Comparison of ENCODE assay signal across 8 mouse cellular contexts in genomic region chr4:124802309-124803260, GRCm38 (mm10). TPM values are rescaled to one million over a fixed set of nuclear protein-coding genes. Genes with fewer than 3 reads are reported as not detected.
DNase-seq lines count a peak whose midpoint lies in the region; ATAC-seq lines count a peak whose summit lies in the region.

No protein-coding gene starts in this region.

- peaks cover 16% of the 10 kb centered on the region for H3K4me1 ChIP-seq in forebrain, embryonic 10.5 days
- H3K4me1 ChIP-seq in heart, embryonic 16.5 days (ENCODE audit: control insufficient read depth, insufficient read depth, low read length), result peaks cover 12% of the 10 kb centered on the region
- peaks cover 54% of the 10 kb centered on the region for H3K4me1 ChIP-seq in liver, embryonic 15.5 days (replicated peaks)
- peaks cover 15% of the 10 kb centered on the region for H3K4me1 ChIP-seq in neural tube, embryonic 12.5 days

- peak; percentile 95 for DNase-seq in c-Kit-negative CD71-positive TER-119-positive erythroid progenitor cells, embryonic 14.5 days (ENCODE audit: low read depth, low spot score)
- DNase-seq in forebrain, embryonic 10.5 days (ENCODE audit: extremely low spot score, low spot score), result peak; percentile 98
- peak; percentile 97 to 98 for DNase-seq in kidney, postnatal 36 days
- DNase-seq in telencephalon, adult 2 months (ENCODE audit: low read depth, low spot score), result peak; percentile 96

- peak overlapping the region; percentile 98 for H3K27ac ChIP-seq in forebrain, embryonic 10.5 days
- H3K27ac ChIP-seq in heart, embryonic 16.5 days (ENCODE audit: low read length), result peak overlapping the region; percentile 97
- H3K27ac ChIP-seq in liver, embryonic 15.5 days (replicated peaks), result peak overlapping the region; percentile 98
- peak overlapping the region; percentile 90 for H3K27ac ChIP-seq in neural tube, embryonic 12.5 days

- no peaks in the 10 kb centered on the region for H3K27me3 ChIP-seq in forebrain, embryonic 10.5 days (ENCODE audit: poor library complexity, severe bottlenecking)
- no peaks in the 10 kb centered on the region for H3K27me3 ChIP-seq in heart, embryonic 16.5 days (ENCODE audit: control insufficient read depth, insufficient read depth, low read length)
- no peaks in the 10 kb centered on the region for H3K27me3 ChIP-seq in liver, embryonic 15.5 days
- H3K27me3 ChIP-seq in neural tube, embryonic 12.5 days (replicated peaks), result no peaks in the 10 kb centered on the region

- peak overlapping the region; percentile 91 for H3K4me3 ChIP-seq in forebrain, embryonic 10.5 days
- peak overlapping the region; percentile 94 for H3K4me3 ChIP-seq in heart, embryonic 16.5 days (ENCODE audit: low read length)
- H3K4me3 ChIP-seq in liver, embryonic 15.5 days (replicated peaks), result peak overlapping the region; percentile 87
- peak overlapping the region; percentile 76 for H3K4me3 ChIP-seq in neural tube, embryonic 12.5 days

- peaks cover 62% of the 10 kb centered on the region for H3K36me3 ChIP-seq in forebrain, embryonic 10.5 days (replicated peaks)
- H3K36me3 ChIP-seq in heart, embryonic 16.5 days (ENCODE audit: control insufficient read depth, insufficient read depth), result peaks cover 23% of the 10 kb centered on the region
- peaks cover 69% of the 10 kb centered on the region for H3K36me3 ChIP-seq in liver, embryonic 15.5 days (replicated peaks)
- peaks cover 53% of the 10 kb centered on the region for H3K36me3 ChIP-seq in neural tube, embryonic 12.5 days

- peak overlapping the region; percentile 87 for H3K4me2 ChIP-seq in heart, embryonic 16.5 days (ENCODE audit: low read depth, low read length)
- H3K4me2 ChIP-seq in liver, embryonic 15.5 days, result peak overlapping the region; percentile 96
- H3K4me2 ChIP-seq in neural tube, embryonic 12.5 days (replicated peaks), result peak overlapping the region; percentile 87

- peak overlapping the region; percentile 96 for H3K9ac ChIP-seq in heart, embryonic 16.5 days (ENCODE audit: low read length)
- H3K9ac ChIP-seq in liver, embryonic 15.5 days, result peak overlapping the region; percentile 94
- peak overlapping the region; percentile 90 for H3K9ac ChIP-seq in neural tube, embryonic 12.5 days

- 2% methylated on average over 53 of the region's 53 CpGs for WGBS in forebrain, embryonic 10.5 days
- WGBS in heart, embryonic 16.5 days, result under 1% methylated on average over 53 of the region's 53 CpGs
- WGBS in liver, embryonic 15.5 days (ENCODE audit: insufficient replicate concordance), result under 1% methylated on average over 52 of the region's 53 CpGs
- 2% methylated on average over 53 of the region's 53 CpGs for WGBS in neural tube, embryonic 12.5 days

- no peaks in the 10 kb centered on the region for H3K9me3 ChIP-seq in forebrain, embryonic 10.5 days
- no peaks in the 10 kb centered on the region for H3K9me3 ChIP-seq in heart, embryonic 16.5 days (replicated peaks; ENCODE audit: control insufficient read depth, low read length)
- no peaks in the 10 kb centered on the region for H3K9me3 ChIP-seq in liver, embryonic 15.5 days (replicated peaks)
- no peaks in the 10 kb centered on the region for H3K9me3 ChIP-seq in neural tube, embryonic 12.5 days

- peak; percentile 99 for ATAC-seq in CD4-positive, CD25-positive, alpha-beta regulatory T cell, adult 4 months
- peak; percentile 100 for ATAC-seq in heart, embryonic 16.5 days (replicated peaks; ENCODE audit: extremely low read depth, insufficient read depth, low FRiP score)
- peak; percentile 99 for ATAC-seq in liver, embryonic 15.5 days (ENCODE audit: insufficient read depth)
- peak; percentile 100 for ATAC-seq in neural tube, embryonic 12.5 days (ENCODE audit: low FRiP score, low read depth)

RNA-seq across cellular contexts. Expression of gene Mtf1, which starts 0.7 kb away (rescaled TPM):
- polyA plus RNA-seq in CD4-positive, CD25-positive, alpha-beta regulatory T cell, adult 4 months (2017; shearing (Covaris generic)), result 10 to 100 TPM; 16.0 to 16.7 TPM
- polyA plus RNA-seq in forebrain, embryonic 10.5 days (2016; fragmentation: Nextera tagmentation; extraction: Ambion mirVana), result 20.4 and 22.3 TPM in 2 replicates
- 11.5 and 13.0 TPM in 2 replicates for polyA plus RNA-seq in heart, embryonic 16.5 days (2015; fragmentation: Nextera tagmentation; extraction: Ambion mirVana)
- polyA plus RNA-seq in liver, embryonic 15.5 days (2015; fragmentation: Nextera tagmentation; extraction: Ambion mirVana), result 11.8 and 12.4 TPM in 2 replicates
- 12.9 and 14.2 TPM in 2 replicates for polyA plus RNA-seq in neural tube, embryonic 12.5 days (2016; fragmentation: Nextera tagmentation; extraction: Ambion mirVana)

RNA-seq across cellular contexts. Expression of gene Yrdc, which starts 47.9 kb away (rescaled TPM):
- 1 to 10 TPM; 4.9 to 5.6 TPM for polyA plus RNA-seq in CD4-positive, CD25-positive, alpha-beta regulatory T cell, adult 4 months (2017; shearing (Covaris generic))
- polyA plus RNA-seq in forebrain, embryonic 10.5 days (2016; fragmentation: Nextera tagmentation; extraction: Ambion mirVana), result 43.1 and 44.1 TPM in 2 replicates
- polyA plus RNA-seq in heart, embryonic 16.5 days (2015; fragmentation: Nextera tagmentation; extraction: Ambion mirVana), result 22.3 and 22.6 TPM in 2 replicates
- polyA plus RNA-seq in liver, embryonic 15.5 days (2015; fragmentation: Nextera tagmentation; extraction: Ambion mirVana), result 16.4 and 21.8 TPM in 2 replicates
- 56.4 and 56.5 TPM in 2 replicates for polyA plus RNA-seq in neural tube, embryonic 12.5 days (2016; fragmentation: Nextera tagmentation; extraction: Ambion mirVana)

RNA-seq across cellular contexts. Expression of gene 1110065P20Rik, which starts 48.4 kb away (rescaled TPM):
- polyA plus RNA-seq in CD4-positive, CD25-positive, alpha-beta regulatory T cell, adult 4 months (2017; shearing (Covaris generic)), result 1 to 10 TPM; 2.3 to 3.3 TPM
- polyA plus RNA-seq in forebrain, embryonic 10.5 days (2016; fragmentation: Nextera tagmentation; extraction: Ambion mirVana), result 39.3 and 42.9 TPM in 2 replicates
- polyA plus RNA-seq in heart, embryonic 16.5 days (2015; fragmentation: Nextera tagmentation; extraction: Ambion mirVana), result 40.0 and 40.8 TPM in 2 replicates
- 12.6 and 12.7 TPM in 2 replicates for polyA plus RNA-seq in liver, embryonic 15.5 days (2015; fragmentation: Nextera tagmentation; extraction: Ambion mirVana)
- polyA plus RNA-seq in neural tube, embryonic 12.5 days (2016; fragmentation: Nextera tagmentation; extraction: Ambion mirVana), result 71.6 and 77.6 TPM in 2 replicates

RNA-seq across cellular contexts. Expression of gene Maneal, which starts 59.4 kb away (rescaled TPM):
- polyA plus RNA-seq in CD4-positive, CD25-positive, alpha-beta regulatory T cell, adult 4 months (2017; shearing (Covaris generic)), result under 1 TPM; 0.58 to 0.62 TPM
- 2.3 and 2.6 TPM in 2 replicates for polyA plus RNA-seq in forebrain, embryonic 10.5 days (2016; fragmentation: Nextera tagmentation; extraction: Ambion mirVana)
- polyA plus RNA-seq in heart, embryonic 16.5 days (2015; fragmentation: Nextera tagmentation; extraction: Ambion mirVana), result 0.07 and 0.29 TPM in 2 replicates
- polyA plus RNA-seq in liver, embryonic 15.5 days (2015; fragmentation: Nextera tagmentation; extraction: Ambion mirVana), result 0.03 TPM in 1 of 2 replicates, not detected in the other
- 8.2 and 10.3 TPM in 2 replicates for polyA plus RNA-seq in neural tube, embryonic 12.5 days (2016; fragmentation: Nextera tagmentation; extraction: Ambion mirVana)

Comparison
In these comparisons a context has a peak if more than half of its experiments do, and no peak if none do; other contexts are left out.
1. Peak in every context shown above with its lines: DNase-seq, ATAC-seq, H3K4me3 ChIP-seq and H3K27ac ChIP-seq.